Mouse (Mus musculus) forebrain, embryonic 11.5 days (tissue): ENCODE measurements around the gene Lmx1b. TPM values are rescaled to one million over a fixed set of nuclear protein-coding genes. Genes with fewer than 3 reads are reported as not detected.

Experiments used
- ATAC-seq: fragments of 200-750 bp; cut with Nextera tagmentation; replicated peaks from 2 replicates; pipeline ENCODE4 v1.8.0; 2017; ENCODE audit warnings: moderate TSS enrichment; ENCODE audit not compliant: low FRiP score
- DNase-seq: peaks from one replicate; pipeline ENCODE4 v3.0.0-alpha.2; 2017; ENCODE audit warnings: low spot score
- H3K27ac ChIP-seq: fragments of 300-500 bp; sonication (generic); 2 replicates; pipeline ENCODE4 v1.5.1; 2014; ENCODE audit warnings: low read depth, low read length
- H3K27me3 ChIP-seq: fragments of 300-500 bp; sonication (generic); 2 replicates; pipeline ENCODE4 v1.6.1; 2014; ENCODE audit warnings: mild to moderate bottlenecking, low read length, mixed read lengths; ENCODE audit not compliant: control insufficient read depth, insufficient read depth
- H3K36me3 ChIP-seq: fragments of 300-500 bp; sonication (generic); 2 replicates; pipeline ENCODE4 v1.6.1; 2014; ENCODE audit warnings: mild to moderate bottlenecking, low read length, moderate library complexity, mixed read lengths; ENCODE audit not compliant: control insufficient read depth, insufficient read depth
- H3K4me1 ChIP-seq: fragments of 300-500 bp; sonication (generic); replicated peaks from 2 replicates; pipeline ENCODE4 v1.6.1; 2014; ENCODE audit warnings: low read length, mixed read lengths; ENCODE audit not compliant: control insufficient read depth, insufficient read depth
- H3K4me2 ChIP-seq: fragments of 300-500 bp; sonication (generic); 2 replicates; pipeline ENCODE4 v1.6.1; 2014; ENCODE audit warnings: low read depth, mild to moderate bottlenecking, low read length, moderate library complexity, mixed read lengths; ENCODE audit not compliant: severe bottlenecking
- H3K4me3 ChIP-seq: fragments of 300-500 bp; sonication (generic); 2 replicates; pipeline ENCODE4 v1.5.1; 2014; ENCODE audit warnings: low read depth, low read length
- H3K9ac ChIP-seq: fragments of 300-500 bp; sonication (generic); 2 replicates; pipeline ENCODE4 v1.6.1; 2014; ENCODE audit warnings: low read length
- H3K9me3 ChIP-seq: fragments of 300-500 bp; sonication (generic); 2 replicates; pipeline ENCODE4 v1.6.1; 2016; ENCODE audit warnings: low read length, mixed read lengths; ENCODE audit not compliant: control insufficient read depth
- WGBS: fragments of 180-500 bp; shearing (Covaris S2); extraction: QIAGEN DNeasy Blood & Tissue Kit; methylation state at CpG from one replicate; pipeline ENCODE4 v1.1.7; 2014; 5-methylcytosine and 5-hydroxymethylcytosine counted together
- polyA plus RNA-seq: library from polyadenylated mRNA; unstranded; fragments of >200 nt; fragmentation: Nextera tagmentation; extraction: Ambion mirVana; gene quantifications from 2 replicates; pipeline ENCODE4 v1.2.1, GENCODE M21; 2014

Gene Lmx1b
- polyA plus RNA-seq, 1 experiment from 2014 or later: 1.0 TPM

DNA sequence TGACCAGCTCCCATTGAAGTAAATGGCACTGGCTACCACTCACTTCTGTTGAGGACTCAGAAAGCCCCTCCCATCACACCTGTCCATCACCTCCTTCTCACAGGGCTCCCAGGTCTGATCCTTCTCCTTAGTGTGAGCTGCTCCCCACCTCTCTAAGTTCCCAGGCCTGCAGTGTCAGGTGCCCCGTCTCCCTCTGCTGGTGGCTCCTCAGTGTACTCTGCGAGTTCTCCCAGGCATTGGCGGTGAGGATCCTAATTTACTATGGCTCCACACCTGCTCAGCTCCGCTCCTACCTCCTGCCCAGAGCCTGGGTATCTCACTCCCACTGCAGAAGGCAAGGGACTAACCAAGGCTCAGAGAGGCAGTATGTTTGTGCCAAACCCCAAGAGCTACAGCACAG is 57.0 kb downstream of the Lmx1b start:
- no peak overlapping the region for H3K4me2 ChIP-seq
- no peak for DNase-seq
- no peaks in the 10 kb centered on the region for H3K9me3 ChIP-seq
- ATAC-seq: no peak
- no peak overlapping the region for H3K4me3 ChIP-seq
- peaks cover 45% of the 10 kb centered on the region for H3K4me1 ChIP-seq
- H3K36me3 ChIP-seq: no peaks in the 10 kb centered on the region
- no peak overlapping the region for H3K9ac ChIP-seq
- WGBS: 3% methylated on average over 4 of the region's 4 CpGs
- H3K27ac ChIP-seq: no peak overlapping the region
- H3K27me3 ChIP-seq: peaks cover 94% of the 10 kb centered on the region

DNA sequence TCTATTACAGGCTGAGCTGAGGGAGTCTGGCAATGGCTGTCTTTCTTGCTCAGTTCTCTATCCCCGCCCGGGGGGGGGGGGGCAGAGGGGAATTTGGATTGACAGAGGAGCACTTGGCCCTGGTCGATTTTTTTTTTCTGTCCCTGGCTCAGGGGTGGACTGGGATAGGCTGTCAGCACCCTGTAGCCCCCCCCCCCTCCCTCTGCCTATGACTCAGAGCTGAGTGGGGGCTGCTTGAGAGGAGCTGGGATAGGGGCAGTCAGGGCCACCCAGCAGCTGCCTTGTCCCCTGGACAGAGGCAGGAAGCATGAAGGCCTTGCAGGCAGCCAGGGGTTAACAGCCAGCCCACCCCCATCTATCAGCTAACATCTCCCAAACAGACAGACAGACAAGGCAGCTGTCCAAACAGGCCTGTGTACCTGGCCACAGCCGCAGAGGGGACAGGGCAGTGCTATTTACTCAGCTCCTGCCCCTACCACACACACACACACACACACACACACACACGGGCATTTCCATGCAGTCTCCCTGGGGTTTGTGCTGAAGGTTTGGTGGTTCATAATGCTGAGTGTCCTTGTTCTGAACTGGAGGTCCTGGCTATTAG is 57.8 kb downstream of the Lmx1b start:
- ATAC-seq (no peak), DNase-seq (no peak)
- WGBS: 3% methylated on average over 5 of the region's 5 CpGs
- Histone ChIP-seq H3K27ac (no peak overlapping the region), H3K9me3 (no peaks in the 10 kb centered on the region), H3K4me3 (no peak overlapping the region), H3K9ac (no peak overlapping the region), H3K4me2 (0 out of 2 replicates have a peak overlapping the region, but pooled peaks have one; percentile 2), H3K36me3 (no peaks in the 10 kb centered on the region), H3K4me1 (peaks cover 45% of the 10 kb centered on the region), H3K27me3 (peaks cover 96% of the 10 kb centered on the region)

GRCm38 (mm10) chr2:33581866-33582265 is 58.4 kb downstream of the Lmx1b start:
- ATAC-seq: no peak
- Histone ChIP-seq H3K36me3 (no peaks in the 10 kb centered on the region), H3K4me3 (no peak overlapping the region), H3K9ac (no peak overlapping the region), H3K27ac (no peak overlapping the region), H3K4me2 (0 out of 2 replicates have a peak overlapping the region, but pooled peaks have one; percentile 2), H3K9me3 (no peaks in the 10 kb centered on the region), H3K27me3 (peaks cover 96% of the 10 kb centered on the region), H3K4me1 (peaks cover 45% of the 10 kb centered on the region)
- 3% methylated on average over 8 of the region's 8 CpGs for WGBS
- no peak for DNase-seq

- peaks cover 45% of the 10 kb centered on the region for H3K4me1 ChIP-seq
- WGBS: 0% methylated on average over 6 of the region's 6 CpGs
Measured at GRCm38 (mm10) chr2:33581449-33581777, 58.9 kb downstream of the Lmx1b start.

DNA sequence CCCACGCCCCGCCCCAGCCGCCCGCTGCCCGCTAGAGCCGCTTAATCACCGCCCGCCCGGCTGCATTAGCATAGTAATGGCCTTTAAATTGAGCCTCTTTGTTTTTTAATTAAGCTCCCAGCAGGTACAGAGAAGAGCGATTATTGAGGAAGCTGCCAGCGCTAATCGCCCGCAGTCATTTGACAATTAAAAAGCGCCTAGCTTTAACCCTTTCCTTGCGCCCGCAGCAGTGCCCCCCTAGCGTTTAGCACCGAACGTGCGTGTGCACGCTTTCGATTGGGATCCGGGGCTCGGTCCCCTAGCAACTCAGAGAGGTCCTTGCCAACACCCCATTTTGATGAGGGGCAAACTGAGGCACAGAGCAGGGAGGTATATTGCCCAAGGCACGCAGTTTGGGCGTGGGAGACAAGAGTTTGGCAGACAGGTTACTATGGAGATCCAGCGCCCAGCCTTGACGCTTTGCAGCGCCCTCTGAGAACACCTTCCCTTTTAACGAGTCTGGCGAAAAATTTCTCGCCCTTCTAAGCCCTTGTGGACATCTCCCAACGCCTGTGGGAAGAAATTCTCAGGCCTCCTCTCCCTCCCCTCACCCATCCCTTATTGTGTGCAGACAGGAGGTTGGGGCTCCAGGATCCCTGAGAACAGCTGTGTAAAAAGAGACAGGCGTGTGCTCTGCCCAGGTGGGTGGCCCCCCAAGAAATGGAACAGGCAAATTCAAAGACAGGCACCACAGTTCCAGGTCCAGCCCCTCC is 59.4 kb downstream of the Lmx1b start:
- Histone ChIP-seq H3K9me3 (no peaks in the 10 kb centered on the region), H3K4me2 (peak overlapping the region; percentile 32), H3K27ac (no peak overlapping the region), H3K9ac (no peak overlapping the region), H3K27me3 (peaks cover 93% of the 10 kb centered on the region), H3K36me3 (no peaks in the 10 kb centered on the region), H3K4me1 (peaks cover 45% of the 10 kb centered on the region), H3K4me3 (peak overlapping the region; percentile 7; the same call in 1 of the 2 replicates)
- DNase-seq (peak; percentile 83), ATAC-seq (peak; percentile 44)
- under 1% methylated on average over 34 of the region's 34 CpGs for WGBS

More at GRCm38 (mm10) chr2:33581449-33581777, 58.9 kb downstream of the Lmx1b start:
- DNase-seq: no peak
- Histone ChIP-seq H3K27ac (no peak overlapping the region), H3K4me3 (0 out of 2 replicates have a peak overlapping the region, but pooled peaks have one; percentile 7), H3K36me3 (no peaks in the 10 kb centered on the region), H3K9ac (no peak overlapping the region), H3K4me2 (peak overlapping the region; percentile 32), H3K27me3 (peaks cover 96% of the 10 kb centered on the region), H3K9me3 (no peaks in the 10 kb centered on the region)
- ATAC-seq: no peak

- Histone ChIP-seq H3K27ac (no peak overlapping the region), H3K36me3 (no peaks in the 10 kb centered on the region), H3K27me3 (peaks cover 85% of the 10 kb centered on the region), H3K4me1 (peaks cover 6% of the 10 kb centered on the region), H3K4me3 (no peak overlapping the region), H3K9ac (no peak overlapping the region), H3K9me3 (no peaks in the 10 kb centered on the region), H3K4me2 (no peak overlapping the region)
- DNase-seq (peak; percentile 69), ATAC-seq (no peak)
- 26% methylated on average over 13 of the region's 13 CpGs for WGBS
Measured at GRCm38 (mm10) chr2:33575406-33575805, 64.9 kb downstream of the Lmx1b start.

- no peak overlapping the region for H3K4me2 ChIP-seq
- 90% methylated on average over 7 of the region's 7 CpGs for WGBS
- no peak overlapping the region for H3K9ac ChIP-seq
- DNase-seq (no peak), ATAC-seq (no peak)
- no peaks in the 10 kb centered on the region for H3K36me3 ChIP-seq
- H3K27me3 ChIP-seq: peaks cover 83% of the 10 kb centered on the region
- H3K27ac ChIP-seq: no peak overlapping the region
- H3K9me3 ChIP-seq: no peaks in the 10 kb centered on the region
- no peaks in the 10 kb centered on the region for H3K4me1 ChIP-seq
- H3K4me3 ChIP-seq: no peak overlapping the region
Measured at GRCm38 (mm10) chr2:33573075-33573474, 67.2 kb downstream of the Lmx1b start.

DNA sequence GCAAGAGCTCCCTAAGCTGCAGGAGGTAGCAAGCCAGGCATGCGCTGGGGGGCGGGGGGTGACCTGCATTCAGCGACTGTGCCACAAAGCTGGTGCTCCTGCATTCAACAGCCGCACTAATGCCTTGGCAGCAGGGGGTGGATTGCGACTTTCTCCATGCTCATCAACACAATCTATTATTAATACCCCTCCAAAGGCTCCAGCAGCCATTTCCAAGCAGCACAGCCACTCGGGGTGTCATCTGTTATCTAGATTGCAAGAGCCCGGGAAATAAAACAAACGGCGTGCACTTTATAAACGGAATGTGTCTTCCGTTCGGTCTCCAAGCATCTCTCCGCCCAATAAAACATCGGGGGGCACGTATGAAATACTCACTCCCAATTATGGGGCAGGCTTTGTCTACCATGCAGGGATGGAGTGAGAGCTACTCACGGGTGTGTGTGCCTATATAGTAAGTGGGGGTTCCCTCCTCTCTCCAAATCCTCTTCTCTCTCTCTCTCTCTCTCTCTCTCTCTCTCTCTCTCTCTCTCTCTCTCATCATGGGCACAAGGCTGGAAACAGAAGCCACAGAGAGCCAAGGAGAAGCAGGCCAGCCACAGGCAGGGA is 69.0 kb downstream of the Lmx1b start:
- H3K27ac ChIP-seq: no peak overlapping the region
- no peak overlapping the region for H3K4me3 ChIP-seq
- no peak for ATAC-seq
- 29% methylated on average over 16 of the region's 16 CpGs for WGBS
- H3K4me1 ChIP-seq: no peaks in the 10 kb centered on the region
- peaks cover 74% of the 10 kb centered on the region for H3K27me3 ChIP-seq
- no peak overlapping the region for H3K4me2 ChIP-seq
- no peak for DNase-seq
- H3K9me3 ChIP-seq: no peaks in the 10 kb centered on the region
- no peak overlapping the region for H3K9ac ChIP-seq
- H3K36me3 ChIP-seq: no peaks in the 10 kb centered on the region
